Mouse (Mus musculus): ENCODE measurements at regions not wholly inside any gene's neighbourhood (a gene's known extent, or its start where the extent isn't known, plus 50 kb on each side); places are given as distances from the start of the nearest gene placed in this dataset.

DNA sequence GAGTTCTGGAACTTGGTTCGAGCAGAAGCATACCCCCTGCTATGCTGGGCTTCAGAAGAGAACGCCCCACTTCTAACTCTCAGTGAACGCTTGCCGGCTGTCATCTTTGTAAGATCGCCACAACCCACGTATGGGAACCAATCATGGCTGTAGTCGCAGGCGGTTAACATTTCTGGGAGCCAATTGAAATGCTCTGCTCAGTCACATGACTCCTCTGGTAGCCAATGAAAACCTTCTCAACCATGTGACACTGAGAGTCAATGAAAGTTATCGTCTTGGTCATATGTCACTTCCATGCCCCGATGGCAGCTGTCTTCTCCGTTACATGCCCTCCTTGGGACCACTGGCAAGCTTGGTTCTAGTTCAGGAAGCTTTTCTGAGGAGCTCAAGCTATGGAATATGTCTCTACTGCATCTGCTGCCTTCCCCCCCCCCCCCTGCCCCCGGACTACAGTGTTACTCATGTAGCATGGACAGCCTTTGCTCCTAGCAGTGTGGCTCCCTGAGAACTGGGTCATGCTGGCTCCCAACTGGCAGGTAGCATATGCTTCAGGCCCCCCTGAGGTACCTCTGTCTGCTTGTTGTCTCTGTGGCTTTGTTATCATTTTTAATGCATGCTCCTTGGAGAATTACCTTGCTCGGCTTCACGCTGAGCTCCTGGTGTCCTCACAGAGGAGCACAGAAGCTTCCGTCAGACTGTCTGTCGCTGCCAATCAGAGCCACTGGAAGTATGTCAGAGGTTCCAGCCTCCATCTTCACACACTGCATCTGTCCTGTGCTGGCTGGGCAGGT lies 122.3 kb upstream of the Ajap1 start:
- no peak for DNase-seq (ENCODE audit: low spot score)
- no peak for ATAC-seq (replicated peaks; ENCODE audit: low FRiP score, low read depth)
- Histone ChIP-seq H3K4me3 (replicated peaks; ENCODE audit: low read depth, low read length) (no peak overlapping the region), H3K36me3 (ENCODE audit: insufficient read depth, low read length) (no peaks in the 10 kb centered on the region), H3K9me3 (replicated peaks; ENCODE audit: low read length) (no peaks in the 10 kb centered on the region), H3K4me2 (ENCODE audit: low read length) (no peak overlapping the region), H3K4me1 (replicated peaks; ENCODE audit: insufficient read depth, low read length) (no peaks in the 10 kb centered on the region), H3K27ac (no peak overlapping the region), H3K9ac (ENCODE audit: low read depth, low read length) (no peak overlapping the region), H3K27me3 (ENCODE audit: insufficient read depth, low read length) (no peaks in the 10 kb centered on the region)
- no peak for TF ChIP-seq CTCF (IDR thresholded peaks at IDR 0.05; ENCODE audit: low read depth)
- WGBS: 92% methylated on average over 16 of the region's 16 CpGs

DNA sequence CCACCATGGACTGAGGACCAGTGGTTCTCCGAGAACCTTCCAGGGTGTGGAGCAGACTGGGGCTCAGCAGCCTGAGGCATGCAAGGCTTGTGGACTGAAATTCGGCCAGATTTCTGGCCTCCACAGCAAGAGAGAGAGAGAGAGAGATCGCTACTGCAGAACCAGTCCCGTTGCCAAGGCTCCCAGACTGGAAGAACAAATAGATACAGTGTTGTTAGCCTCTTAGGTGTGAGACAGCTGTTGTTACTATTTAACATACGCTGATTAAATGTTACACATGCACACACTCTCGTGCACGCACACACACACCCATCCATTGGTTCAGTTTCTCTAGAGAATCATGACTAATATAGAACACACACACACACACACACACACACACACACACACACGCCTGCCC lies 133.4 kb upstream of the Ajap1 start:
- DNase-seq (ENCODE audit: low spot score): no peak
- 80% methylated on average over 8 of the region's 8 CpGs for WGBS
- TF ChIP-seq CTCF (IDR thresholded peaks at IDR 0.05; ENCODE audit: low read depth): no peak
- no peak overlapping the region for H3K4me2 ChIP-seq (ENCODE audit: low read length)
- H3K27me3 ChIP-seq (ENCODE audit: insufficient read depth, low read length): no peaks in the 10 kb centered on the region
- no peaks in the 10 kb centered on the region for H3K9me3 ChIP-seq (replicated peaks; ENCODE audit: low read length)
- H3K9ac ChIP-seq (ENCODE audit: low read depth, low read length): no peak overlapping the region
- no peak overlapping the region for H3K4me3 ChIP-seq (replicated peaks; ENCODE audit: low read depth, low read length)
- no peak for ATAC-seq (replicated peaks; ENCODE audit: low FRiP score, low read depth)
- H3K27ac ChIP-seq: no peak overlapping the region
- H3K36me3 ChIP-seq (ENCODE audit: insufficient read depth, low read length): no peaks in the 10 kb centered on the region
- H3K4me1 ChIP-seq (replicated peaks; ENCODE audit: insufficient read depth, low read length): no peaks in the 10 kb centered on the region

DNA sequence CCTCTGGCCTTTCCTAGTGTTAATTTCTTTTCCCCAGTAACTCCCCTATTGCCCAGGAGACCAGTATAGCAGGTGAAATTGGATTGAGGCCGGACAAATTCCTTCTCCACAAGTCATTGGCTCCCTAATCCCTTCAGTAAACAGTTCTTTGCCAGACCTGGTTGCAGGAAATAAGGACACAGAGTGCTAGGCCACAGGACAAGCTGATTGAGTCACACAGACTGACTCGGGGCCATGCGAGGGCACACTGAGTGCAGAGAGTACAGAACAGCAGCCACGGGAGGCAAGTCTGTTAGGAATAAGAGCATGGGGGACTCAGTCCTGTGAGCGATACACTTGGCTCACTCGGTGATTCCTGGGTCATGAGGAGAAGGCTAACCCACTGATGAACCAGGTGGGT lies 134.3 kb upstream of the Ajap1 start:
- H3K4me1 ChIP-seq (replicated peaks; ENCODE audit: insufficient read depth, low read length): no peaks in the 10 kb centered on the region
- no peaks in the 10 kb centered on the region for H3K9me3 ChIP-seq (replicated peaks; ENCODE audit: low read length)
- ATAC-seq (replicated peaks; ENCODE audit: low FRiP score, low read depth) (no peak), DNase-seq (ENCODE audit: low spot score) (no peak)
- no peaks in the 10 kb centered on the region for H3K27me3 ChIP-seq (ENCODE audit: insufficient read depth, low read length)
- H3K9ac ChIP-seq (ENCODE audit: low read depth, low read length): no peak overlapping the region
- no peak overlapping the region for H3K4me3 ChIP-seq (replicated peaks; ENCODE audit: low read depth, low read length)
- WGBS: 89% methylated on average over 6 of the region's 6 CpGs
- H3K4me2 ChIP-seq (ENCODE audit: low read length): no peak overlapping the region
- no peaks in the 10 kb centered on the region for H3K36me3 ChIP-seq (ENCODE audit: insufficient read depth, low read length)
- no peak overlapping the region for H3K27ac ChIP-seq
- TF ChIP-seq CTCF (IDR thresholded peaks at IDR 0.05; ENCODE audit: low read depth): no peak

GRCm38 (mm10) chr4:153620871-153621270 lies 138.3 kb upstream of the Ajap1 start:
- H3K36me3 ChIP-seq (ENCODE audit: insufficient read depth, low read length): no peaks in the 10 kb centered on the region
- H3K4me2 ChIP-seq (ENCODE audit: low read length): no peak overlapping the region
- 67% methylated on average over 5 of the region's 5 CpGs for WGBS
- TF ChIP-seq CTCF (IDR thresholded peaks at IDR 0.05; ENCODE audit: low read depth): no peak
- no peak for ATAC-seq (replicated peaks; ENCODE audit: low FRiP score, low read depth)
- no peak for DNase-seq (ENCODE audit: low spot score)
- H3K27me3 ChIP-seq (ENCODE audit: insufficient read depth, low read length): no peaks in the 10 kb centered on the region
- no peak overlapping the region for H3K4me3 ChIP-seq (replicated peaks; ENCODE audit: low read depth, low read length)
- no peak overlapping the region for H3K9ac ChIP-seq (ENCODE audit: low read depth, low read length)
- no peak overlapping the region for H3K27ac ChIP-seq
- no peaks in the 10 kb centered on the region for H3K4me1 ChIP-seq (replicated peaks; ENCODE audit: insufficient read depth, low read length)
- H3K9me3 ChIP-seq (replicated peaks; ENCODE audit: low read length): no peaks in the 10 kb centered on the region

GRCm38 (mm10) chr4:153631161-153631560 lies 148.6 kb upstream of the Ajap1 start:
- ATAC-seq (replicated peaks; ENCODE audit: low FRiP score, low read depth): no peak
- 78% methylated on average over 7 of the region's 7 CpGs for WGBS
- Histone ChIP-seq H3K4me3 (replicated peaks; ENCODE audit: low read depth, low read length) (no peak overlapping the region), H3K4me2 (ENCODE audit: low read length) (no peak overlapping the region), H3K36me3 (ENCODE audit: insufficient read depth, low read length) (no peaks in the 10 kb centered on the region), H3K27ac (no peak overlapping the region), H3K4me1 (replicated peaks; ENCODE audit: insufficient read depth, low read length) (no peaks in the 10 kb centered on the region), H3K9ac (ENCODE audit: low read depth, low read length) (no peak overlapping the region), H3K27me3 (ENCODE audit: insufficient read depth, low read length) (no peaks in the 10 kb centered on the region), H3K9me3 (replicated peaks; ENCODE audit: low read length) (no peaks in the 10 kb centered on the region)
- TF ChIP-seq CTCF (IDR thresholded peaks at IDR 0.05; ENCODE audit: low read depth): no peak
- no peak for DNase-seq (ENCODE audit: low spot score)

GRCm38 (mm10) chr4:153632056-153632455 lies 149.4 kb upstream of the Ajap1 start:
- H3K4me2 ChIP-seq (ENCODE audit: low read length): no peak overlapping the region
- no peak for TF ChIP-seq CTCF (IDR thresholded peaks at IDR 0.05; ENCODE audit: low read depth)
- 94% methylated on average over 5 of the region's 5 CpGs for WGBS
- DNase-seq (ENCODE audit: low spot score) (no peak), ATAC-seq (replicated peaks; ENCODE audit: low FRiP score, low read depth) (no peak)
- no peaks in the 10 kb centered on the region for H3K4me1 ChIP-seq (replicated peaks; ENCODE audit: insufficient read depth, low read length)
- no peak overlapping the region for H3K4me3 ChIP-seq (replicated peaks; ENCODE audit: low read depth, low read length)
- no peaks in the 10 kb centered on the region for H3K27me3 ChIP-seq (ENCODE audit: insufficient read depth, low read length)
- no peaks in the 10 kb centered on the region for H3K36me3 ChIP-seq (ENCODE audit: insufficient read depth, low read length)
- H3K9me3 ChIP-seq (replicated peaks; ENCODE audit: low read length): no peaks in the 10 kb centered on the region
- H3K9ac ChIP-seq (ENCODE audit: low read depth, low read length): no peak overlapping the region
- no peak overlapping the region for H3K27ac ChIP-seq

DNA sequence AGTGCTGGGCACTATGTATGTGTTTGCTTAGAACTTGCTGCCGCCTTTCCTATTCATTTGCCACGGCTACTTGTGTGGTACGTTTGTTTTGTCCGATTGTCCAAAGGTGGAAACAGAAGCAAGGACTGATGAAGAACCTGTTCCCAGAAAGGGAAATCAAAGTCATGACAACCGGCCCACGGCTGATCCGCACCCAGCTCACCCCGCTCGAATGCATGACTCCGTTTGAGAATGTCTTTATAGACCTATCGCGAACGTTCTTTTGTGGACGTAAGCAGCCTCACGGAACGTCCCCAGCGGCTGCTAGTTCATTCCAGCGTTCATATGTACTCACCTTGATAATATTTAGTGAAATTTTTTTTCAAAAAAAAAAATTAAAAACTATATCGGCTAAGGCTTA lies 149.9 kb upstream of the Ajap1 start:
- no peak for TF ChIP-seq CTCF (IDR thresholded peaks at IDR 0.05; ENCODE audit: low read depth)
- Histone ChIP-seq H3K27me3 (ENCODE audit: insufficient read depth, low read length) (no peaks in the 10 kb centered on the region), H3K9me3 (replicated peaks; ENCODE audit: low read length) (no peaks in the 10 kb centered on the region), H3K4me3 (replicated peaks; ENCODE audit: low read depth, low read length) (no peak overlapping the region), H3K4me1 (replicated peaks; ENCODE audit: insufficient read depth, low read length) (no peaks in the 10 kb centered on the region), H3K4me2 (ENCODE audit: low read length) (no peak overlapping the region), H3K27ac (no peak overlapping the region), H3K9ac (ENCODE audit: low read depth, low read length) (no peak overlapping the region), H3K36me3 (ENCODE audit: insufficient read depth, low read length) (no peaks in the 10 kb centered on the region)
- 91% methylated on average over 19 of the region's 19 CpGs for WGBS
- no peak for DNase-seq (ENCODE audit: low spot score)
- ATAC-seq (replicated peaks; ENCODE audit: low FRiP score, low read depth): no peak
